13 mouse cellular contexts compared by ENCODE assay signal in the genomic region with DNA sequence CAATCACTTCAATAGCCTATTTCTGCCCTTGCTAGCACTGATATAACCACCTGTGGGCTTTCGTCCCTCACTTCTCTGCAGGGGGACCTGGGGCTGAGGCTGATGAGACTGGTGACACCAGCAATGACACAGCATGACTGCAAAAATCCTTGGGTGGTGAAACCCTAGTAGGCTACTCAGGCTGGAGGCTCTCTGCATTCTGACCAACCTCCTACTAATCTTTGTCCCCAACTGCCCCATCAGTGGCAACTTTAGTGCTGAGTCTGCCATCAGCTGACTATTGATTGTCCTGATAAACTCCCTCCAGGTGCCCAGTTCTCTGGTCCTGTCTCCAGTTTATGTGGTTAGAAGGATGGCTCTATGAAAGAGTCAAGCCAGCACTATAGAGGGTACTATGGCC. TPM values are rescaled to one million over a fixed set of nuclear protein-coding genes. Genes with fewer than 3 reads are reported as not detected.
DNase-seq lines count a peak whose midpoint lies in the region; ATAC-seq and TF ChIP-seq lines count a peak whose summit lies in the region.
"Had no signal": no experiment of that assay in that cellular context is flagged by ENCODE, and none has a peak within 500 bp of the region (broad histone marks: within the 10 kb centered on the region; RNA-seq: fewer than 3 reads in every experiment).

No protein-coding gene starts in this region.

- no peak for DNase-seq in kidney, postnatal 10 days
- DNase-seq in limb, embryonic 10.5 days (ENCODE audit: low spot score): no peak
- no peak for DNase-seq in liver, postnatal 0 days
- no peak for DNase-seq in Muller cell, postnatal 12 days (ENCODE audit: inconsistent ontology term)
- DNase-seq in testis, postnatal 10 days (ENCODE audit: low spot score): no peak
- DNase-seq: cerebellum, adult 8-10 months had no signal

- H3K4me2 ChIP-seq in forebrain, embryonic 12.5 days: no peak overlapping the region
- H3K4me2 ChIP-seq in forebrain, embryonic 13.5 days: no peak overlapping the region
- H3K4me2 ChIP-seq in kidney, embryonic 15.5 days: no peak overlapping the region
- H3K4me2 ChIP-seq in liver, postnatal 0 days (ENCODE audit: low read depth, low read length): no peak overlapping the region
- H3K4me2 ChIP-seq: midbrain, embryonic 12.5 days; neural tube, embryonic 12.5 days had no signal

- H3K9ac ChIP-seq in forebrain, embryonic 12.5 days: no peak overlapping the region
- no peak overlapping the region for H3K9ac ChIP-seq in forebrain, embryonic 13.5 days
- H3K9ac ChIP-seq in kidney, embryonic 15.5 days: no peak overlapping the region
- H3K9ac ChIP-seq in liver, postnatal 0 days (replicated peaks): no peak overlapping the region
- H3K9ac ChIP-seq: midbrain, embryonic 12.5 days; neural tube, embryonic 12.5 days had no signal

- no peak for TF ChIP-seq EP300 in liver, postnatal 0 days (IDR thresholded peaks at IDR 0.05; ENCODE audit: low read depth)

- no peaks in the 10 kb centered on the region for H3K9me3 ChIP-seq in forebrain, embryonic 12.5 days
- no peaks in the 10 kb centered on the region for H3K9me3 ChIP-seq in forebrain, embryonic 13.5 days (replicated peaks)
- H3K9me3 ChIP-seq in kidney, embryonic 15.5 days (replicated peaks): no peaks in the 10 kb centered on the region
- H3K9me3 ChIP-seq in limb, embryonic 10.5 days (replicated peaks): no peaks in the 10 kb centered on the region
- no peaks in the 10 kb centered on the region for H3K9me3 ChIP-seq in liver, postnatal 0 days (ENCODE audit: low read length)
- H3K9me3 ChIP-seq: midbrain, embryonic 12.5 days; neural tube, embryonic 12.5 days had no signal

- H3K27me3 ChIP-seq in forebrain, embryonic 12.5 days: peaks cover 3% of the 10 kb centered on the region; the same call in 1 of the 2 replicates
- no peaks in the 10 kb centered on the region for H3K27me3 ChIP-seq in forebrain, embryonic 13.5 days
- no peaks in the 10 kb centered on the region for H3K27me3 ChIP-seq in kidney, embryonic 15.5 days
- no peaks in the 10 kb centered on the region for H3K27me3 ChIP-seq in limb, embryonic 10.5 days (ENCODE audit: low read depth, poor library complexity, severe bottlenecking)
- no peaks in the 10 kb centered on the region for H3K27me3 ChIP-seq in liver, postnatal 0 days (ENCODE audit: insufficient read depth, low read length)
- H3K27me3 ChIP-seq: midbrain, embryonic 12.5 days had no signal

- H3K4me1 ChIP-seq in forebrain, embryonic 12.5 days: peaks cover 18% of the 10 kb centered on the region
- H3K4me1 ChIP-seq in forebrain, embryonic 13.5 days: peaks cover 16% of the 10 kb centered on the region; the same call in 1 of the 2 replicates
- peaks cover 31% of the 10 kb centered on the region for H3K4me1 ChIP-seq in kidney, embryonic 15.5 days
- H3K4me1 ChIP-seq in limb, embryonic 10.5 days: peaks cover 43% of the 10 kb centered on the region
- H3K4me1 ChIP-seq in liver, postnatal 0 days (ENCODE audit: insufficient read depth): peaks cover 17% of the 10 kb centered on the region

- H3K36me3 ChIP-seq in forebrain, embryonic 12.5 days (replicated peaks): peaks cover 18% of the 10 kb centered on the region
- H3K36me3 ChIP-seq in forebrain, embryonic 13.5 days (ENCODE audit: poor library complexity, severe bottlenecking): peaks cover 27% of the 10 kb centered on the region; the same call in 1 of the 2 replicates
- peaks cover 49% of the 10 kb centered on the region for H3K36me3 ChIP-seq in kidney, embryonic 15.5 days
- H3K36me3 ChIP-seq in limb, embryonic 10.5 days: peaks cover 90% of the 10 kb centered on the region
- H3K36me3 ChIP-seq in liver, postnatal 0 days (replicated peaks; ENCODE audit: insufficient read depth, low read length): peaks cover 19% of the 10 kb centered on the region

- H3K4me3 ChIP-seq in forebrain, embryonic 12.5 days (replicated peaks): no peak overlapping the region
- no peak overlapping the region for H3K4me3 ChIP-seq in forebrain, embryonic 13.5 days
- H3K4me3 ChIP-seq in kidney, embryonic 15.5 days (replicated peaks): no peak overlapping the region
- H3K4me3 ChIP-seq in limb, embryonic 10.5 days: no peak overlapping the region
- H3K4me3 ChIP-seq in liver, postnatal 0 days (ENCODE audit: low read depth, low read length): no peak overlapping the region
- H3K4me3 ChIP-seq: erythroblast, embryonic 14.5 days; layer of hippocampus, adult 2 months; midbrain, embryonic 12.5 days; neural tube, embryonic 12.5 days had no signal

- ATAC-seq in forebrain, embryonic 12.5 days (ENCODE audit: low FRiP score): no peak
- no peak for ATAC-seq in forebrain, embryonic 13.5 days
- ATAC-seq in kidney, embryonic 15.5 days (replicated peaks; ENCODE audit: low FRiP score): no peak
- ATAC-seq in liver, postnatal 0 days: peak; percentile 47

- 0 out of 2 replicates have a peak overlapping the region, but pooled peaks have one; percentile 13 for H3K27ac ChIP-seq in forebrain, embryonic 12.5 days
- H3K27ac ChIP-seq in forebrain, embryonic 13.5 days: no peak overlapping the region
- peak overlapping the region; percentile 38; the same call in 1 of the 2 replicates for H3K27ac ChIP-seq in kidney, embryonic 15.5 days
- peak overlapping the region; percentile 42; the same call in 1 of the 2 replicates for H3K27ac ChIP-seq in limb, embryonic 10.5 days
- peak overlapping the region; percentile 25 for H3K27ac ChIP-seq in liver, postnatal 0 days (ENCODE audit: low read depth)
- H3K27ac ChIP-seq: layer of hippocampus, adult 2 months; midbrain, embryonic 12.5 days; neural tube, embryonic 12.5 days had no signal

- TF ChIP-seq CTCF in liver, postnatal 0 days (IDR thresholded peaks at IDR 0.05; ENCODE audit: low read depth): no peak

- 79% methylated on average over 1 of the region's 1 CpGs for WGBS in forebrain, embryonic 12.5 days
- 93% methylated on average over 1 of the region's 1 CpGs for whole genome bisulfite sequencing in forebrain, embryonic 13.5 days
- 88% methylated on average over 1 of the region's 1 CpGs for WGBS in kidney, embryonic 15.5 days
- WGBS in limb, embryonic 10.5 days: 88% methylated on average over 1 of the region's 1 CpGs
- 81% methylated on average over 1 of the region's 1 CpGs for WGBS in liver, postnatal 0 days (ENCODE audit: insufficient replicate concordance)

RNA-seq across cellular contexts. Expression of a gene that starts 54.6 kb away (rescaled TPM):
- polyA plus RNA-seq in forebrain, embryonic 12.5 days (2016; fragmentation: Nextera tagmentation; extraction: Ambion mirVana): 7.3 and 7.7 TPM in 2 replicates
- 6.2 and 7.4 TPM in 2 replicates for polyA plus RNA-seq in forebrain, embryonic 13.5 days (2015; fragmentation: Nextera tagmentation; extraction: Ambion mirVana)
- 14.3 and 15.4 TPM in 2 replicates for polyA plus RNA-seq in kidney, embryonic 15.5 days (2015; fragmentation: Nextera tagmentation; extraction: Ambion mirVana)
- polyA plus RNA-seq in limb, embryonic 10.5 days (2016; fragmentation: Nextera tagmentation; extraction: Ambion mirVana): 5.5 and 6.2 TPM in 2 replicates
- polyA plus RNA-seq in liver, postnatal 0 days (2015; fragmentation: Nextera tagmentation; extraction: Ambion mirVana): 17.5 and 19.5 TPM in 2 replicates
